Mouse (Mus musculus): Measurements from ENCODE around the gene Slc39a2. TPM values are rescaled to one million over a fixed set of nuclear protein-coding genes. Genes with fewer than 3 reads are reported as not detected.

Slc39a2 gene
- polyA plus RNA-seq (2015; fragmentation: Nextera tagmentation; extraction: Ambion mirVana): 0.06 and 0.12 TPM in 2 replicates

GRCm38 (mm10) chr14:51892191-51892939 lies at the start of gene Slc39a2:
Slc39a2 (plus strand) TSS chr14:51892889.

DNA sequence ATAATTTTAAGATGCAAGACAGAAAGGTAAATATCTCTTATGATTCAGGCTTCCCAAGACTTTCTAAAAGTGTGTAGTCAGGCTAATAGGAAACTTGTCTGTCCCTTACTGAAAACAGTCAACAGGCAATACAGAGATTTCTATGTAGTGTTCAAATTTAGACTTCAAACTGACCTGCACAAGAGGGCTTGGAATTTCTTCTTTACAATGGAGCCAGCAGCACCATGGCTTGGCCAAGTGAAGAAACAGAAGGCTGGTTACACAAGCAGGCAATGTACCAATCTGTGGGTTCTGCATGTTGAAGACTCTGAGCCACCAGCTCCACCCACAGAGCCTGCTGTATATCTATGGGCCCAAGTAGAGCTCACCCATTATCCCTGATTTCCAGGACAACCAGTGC lies 39.3 kb upstream of the Slc39a2 start, which contains the start of gene Ear6:
Gene Ear6 (plus strand): TSS at position 301 of the 400 bp plus-strand sequence.

GRCm38 (mm10) chr14:51884598-51885331 lies 7.9 kb upstream of the Slc39a2 start, which contains the start of gene Mettl17:
Mettl17 (plus strand) TSS chr14:51884842.

GRCm38 (mm10) chr14:51913960-51914762 lies 21.5 kb downstream of the Slc39a2 start, which contains the start of gene Ndrg2:
Ndrg2 (minus strand) TSS chr14:51914158.

GRCm38 (mm10) chr14:51918125-51918524 lies 25.4 kb downstream of the Slc39a2 start, which contains the start of gene Tppp2:
Tppp2 (plus strand) TSS chr14:51918425.

DNA sequence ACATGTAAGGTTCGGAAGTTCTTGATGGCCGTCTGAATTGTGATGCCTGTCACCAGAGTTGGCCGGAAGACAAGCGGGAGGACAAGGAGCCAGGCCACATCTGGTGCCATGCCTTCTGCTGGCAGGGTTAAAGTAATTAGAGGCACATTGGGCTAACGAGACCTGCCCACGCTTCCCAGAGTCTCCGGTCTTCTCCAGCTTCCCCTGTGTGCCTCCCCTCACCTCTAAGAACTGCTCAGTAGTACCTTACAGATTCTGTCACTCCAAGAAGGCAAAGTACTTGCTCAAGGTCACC lies 29.8 kb downstream of the Slc39a2 start, which contains the start of gene Rnase13:
Gene Rnase13 (minus strand): TSS at position 203 of the 295 bp plus-strand sequence.

Other genes starting within 250 kb of the Slc39a2 start
- not detected in 2 replicates for gene Gm17079, start 197.4 kb upstream of the Slc39a2 start, polyA plus RNA-seq (2015; fragmentation: Nextera tagmentation; extraction: Ambion mirVana)
- gene Gm5800, start 175.7 kb upstream of the Slc39a2 start, polyA plus RNA-seq (2015; fragmentation: Nextera tagmentation; extraction: Ambion mirVana): not detected in 2 replicates
- not detected in 2 replicates for gene Ang4, start 119.3 kb upstream of the Slc39a2 start, polyA plus RNA-seq (2015; fragmentation: Nextera tagmentation; extraction: Ambion mirVana)
- not detected in 2 replicates for gene AY358078, start 92.8 kb upstream of the Slc39a2 start, polyA plus RNA-seq (2015; fragmentation: Nextera tagmentation; extraction: Ambion mirVana)
- gene Ear6, start 39.2 kb upstream of the Slc39a2 start, polyA plus RNA-seq (2015; fragmentation: Nextera tagmentation; extraction: Ambion mirVana): 0.16 and 0.51 TPM in 2 replicates
- 13.1 and 19.9 TPM in 2 replicates for gene Mettl17, start 8.0 kb upstream of the Slc39a2 start, polyA plus RNA-seq (2015; fragmentation: Nextera tagmentation; extraction: Ambion mirVana)
- gene Ndrg2, start 21.3 kb downstream of the Slc39a2 start, polyA plus RNA-seq (2015; fragmentation: Nextera tagmentation; extraction: Ambion mirVana): 13.6 and 17.2 TPM in 2 replicates
- not detected in 2 replicates for gene Tppp2, start 25.5 kb downstream of the Slc39a2 start, polyA plus RNA-seq (2015; fragmentation: Nextera tagmentation; extraction: Ambion mirVana)
- gene Rnase13, start 29.9 kb downstream of the Slc39a2 start, polyA plus RNA-seq (2015; fragmentation: Nextera tagmentation; extraction: Ambion mirVana): not detected in 2 replicates
- gene Arhgef40, start 91.8 kb downstream of the Slc39a2 start, polyA plus RNA-seq (2015; fragmentation: Nextera tagmentation; extraction: Ambion mirVana): 23.0 and 28.9 TPM in 2 replicates
- gene Tmem253, start 122.8 kb downstream of the Slc39a2 start, polyA plus RNA-seq (2015; fragmentation: Nextera tagmentation; extraction: Ambion mirVana): 0.63 and 0.85 TPM in 2 replicates
- gene Zfp219, start 127.8 kb downstream of the Slc39a2 start, polyA plus RNA-seq (2015; fragmentation: Nextera tagmentation; extraction: Ambion mirVana): 12.1 and 12.5 TPM in 2 replicates
- not detected in 2 replicates for gene Olfr221, start 149.6 kb downstream of the Slc39a2 start, polyA plus RNA-seq (2015; fragmentation: Nextera tagmentation; extraction: Ambion mirVana)
- gene Hnrnpc, start 211.1 kb downstream of the Slc39a2 start, polyA plus RNA-seq (2015; fragmentation: Nextera tagmentation; extraction: Ambion mirVana): 248 and 264 TPM in 2 replicates
- 74.6 and 76.8 TPM in 2 replicates for gene Rpgrip1, start 217.8 kb downstream of the Slc39a2 start, polyA plus RNA-seq (2015; fragmentation: Nextera tagmentation; extraction: Ambion mirVana)